Mouse (Mus musculus) adipose tissue, adult 10 weeks (tissue): ENCODE data around the gene D330045A20Rik. TPM values are rescaled to one million over a fixed set of nuclear protein-coding genes. Genes with fewer than 3 reads are reported as not detected.

Experiments used
- polyA plus RNA-seq: library from polyadenylated mRNA; stranded (reverse); fragments of 350-450 nt; fragmentation: Illumina TruSeq; extraction: RNeasy Lipid Tissue Mini Kit (QIAGEN cat#74804); gene quantifications from one replicate; pipeline ENCODE4 v1.2.3, GENCODE M21; 2014; ENCODE audit warnings: low read depth, low replicate concordance

Gene D330045A20Rik
- 4.3 TPM for polyA plus RNA-seq

GRCm38 (mm10) chrX:139480022-139480894 lies at the start of gene D330045A20Rik:
D330045A20Rik (plus strand) TSS chrX:139480367.

GRCm38 (mm10) chrX:139562925-139563461 lies 82.8 kb downstream of the D330045A20Rik start, which contains the start of gene Rnf128:
Rnf128 (plus strand) TSS chrX:139563316.

Other genes starting within 250 kb of the D330045A20Rik start
- 0.36 TPM for gene Trap1a, start 146.7 kb upstream of the D330045A20Rik start, polyA plus RNA-seq
- 153 TPM for gene Rnf128, start 82.9 kb downstream of the D330045A20Rik start, polyA plus RNA-seq
- gene Tbc1d8b, start 204.6 kb downstream of the D330045A20Rik start, polyA plus RNA-seq, result 12.8 TPM
- gene Gm15013, start 234.1 kb downstream of the D330045A20Rik start, polyA plus RNA-seq, result not detected